In genomic region chr2:164168571-164168946, GRCm38 (mm10) we compare ENCODE assay signal across 9 mouse cellular contexts. TPM values are rescaled to one million over a fixed set of nuclear protein-coding genes. Genes with fewer than 3 reads are reported as not detected.
DNase-seq lines count a peak whose midpoint lies in the region; ATAC-seq and TF ChIP-seq lines count a peak whose summit lies in the region.
"Had no signal": no experiment of that assay in that cellular context is flagged by ENCODE, and none has a peak within 500 bp of the region (broad histone marks: within the 10 kb centered on the region; RNA-seq: fewer than 3 reads in every experiment).

No protein-coding gene starts in this region.

- no peaks in the 10 kb centered on the region for H3K36me3 ChIP-seq in heart, embryonic 15.5 days
- no peaks in the 10 kb centered on the region for H3K36me3 ChIP-seq in embryonic facial prominence, embryonic 14.5 days (ENCODE audit: control insufficient read depth, insufficient read depth, low read length)
- no peaks in the 10 kb centered on the region for H3K36me3 ChIP-seq in neural tube, embryonic 15.5 days

- no peak for DNase-seq in heart, postnatal 25 days (ENCODE audit: low spot score)
- DNase-seq in CD4-positive, CD25-positive, alpha-beta regulatory T cell, adult 2 months (ENCODE audit: low read depth, low spot score): peak; percentile 69
- DNase-seq in embryonic facial prominence, embryonic 14.5 days (ENCODE audit: low spot score): no peak
- DNase-seq in left cerebral cortex, postnatal 25 days (ENCODE audit: low spot score in 2 of 2): peak; percentile 41
- no peak for DNase-seq in cerebellum, adult 2 months
- no peak for DNase-seq in gastrocnemius, adult 8-10 months (ENCODE audit: low spot score in 2 of 2)

- no peak for TF ChIP-seq CTCF in cerebellum, adult 2 months (IDR thresholded peaks at IDR 0.05; ENCODE audit: borderline replicate concordance, insufficient read depth, low read depth, low read length)

- peaks cover 26% of the 10 kb centered on the region for H3K4me1 ChIP-seq in heart, embryonic 15.5 days (replicated peaks)
- peaks cover 24% of the 10 kb centered on the region for H3K4me1 ChIP-seq in embryonic facial prominence, embryonic 14.5 days (ENCODE audit: control insufficient read depth, insufficient read depth, low read length)
- H3K4me1 ChIP-seq in neural tube, embryonic 15.5 days: peaks cover 31% of the 10 kb centered on the region
- H3K4me1 ChIP-seq in cerebellum, adult 2 months (ENCODE audit: control insufficient read depth, insufficient read depth, low read length): no peaks in the 10 kb centered on the region

- peak overlapping the region; percentile 34 for H3K4me3 ChIP-seq in heart, embryonic 15.5 days
- H3K4me3 ChIP-seq in embryonic facial prominence, embryonic 14.5 days (ENCODE audit: low read depth, low read length): peak overlapping the region; percentile 38
- H3K4me3 ChIP-seq in neural tube, embryonic 15.5 days (replicated peaks): peak overlapping the region; percentile 45
- H3K4me3 ChIP-seq in cerebellum, adult 2 months (replicated peaks; ENCODE audit: insufficient read depth, low read depth, low read length): no peak overlapping the region

- intact Hi-C loops in heart, postnatal 25 days (cut with DNase I): no loop called here
- intact Hi-C loops in left cerebral cortex, postnatal 25 days (cut with DNase I): no loop called here

- H3K4me2 ChIP-seq in heart, embryonic 15.5 days: peak overlapping the region; percentile 62
- peak overlapping the region; percentile 60 for H3K4me2 ChIP-seq in embryonic facial prominence, embryonic 14.5 days (ENCODE audit: low read depth, low read length)
- peak overlapping the region; percentile 70 for H3K4me2 ChIP-seq in neural tube, embryonic 15.5 days

- ATAC-seq in heart, embryonic 15.5 days (replicated peaks; ENCODE audit: insufficient number of reproducible peaks, insufficient read depth, low FRiP score, low read depth): no peak
- ATAC-seq in embryonic facial prominence, embryonic 14.5 days (ENCODE audit: low read depth): no peak; the same call in 1 of the 2 replicates
- peak; percentile 34; the same call in 1 of the 2 replicates for ATAC-seq in neural tube, embryonic 15.5 days (ENCODE audit: low FRiP score)

- H3K9me3 ChIP-seq in heart, embryonic 15.5 days (replicated peaks): no peaks in the 10 kb centered on the region
- no peaks in the 10 kb centered on the region for H3K9me3 ChIP-seq in embryonic facial prominence, embryonic 14.5 days (ENCODE audit: control insufficient read depth, low read length)
- no peaks in the 10 kb centered on the region for H3K9me3 ChIP-seq in neural tube, embryonic 15.5 days (replicated peaks)

- no peak for TF ChIP-seq POLR2A in cerebellum, adult 2 months (IDR thresholded peaks at IDR 0.05; ENCODE audit: borderline replicate concordance, insufficient read depth, low read length)

- WGBS in heart, embryonic 15.5 days: 10% methylated on average over 42 of the region's 42 CpGs
- 40% methylated on average over 3 of the region's 42 CpGs for WGBS in embryonic facial prominence, embryonic 14.5 days
- WGBS in neural tube, embryonic 15.5 days: 6% methylated on average over 42 of the region's 42 CpGs
- 12% methylated on average over 42 of the region's 42 CpGs for WGBS in cerebellum, adult 2 months

- no peak overlapping the region for H3K27ac ChIP-seq in heart, embryonic 15.5 days
- no peak overlapping the region for H3K27ac ChIP-seq in embryonic facial prominence, embryonic 14.5 days (replicated peaks; ENCODE audit: low read depth, low read length)
- no peak overlapping the region for H3K27ac ChIP-seq in neural tube, embryonic 15.5 days (replicated peaks)
- no peak overlapping the region for H3K27ac ChIP-seq in cerebellum, adult 2 months (ENCODE audit: insufficient read depth, low read length)

- no peak overlapping the region for H3K9ac ChIP-seq in heart, embryonic 15.5 days
- H3K9ac ChIP-seq in embryonic facial prominence, embryonic 14.5 days (ENCODE audit: low read depth, low read length): peak overlapping the region; percentile 48
- H3K9ac ChIP-seq in neural tube, embryonic 15.5 days (replicated peaks): no peak overlapping the region

- peaks cover 83% of the 10 kb centered on the region for H3K27me3 ChIP-seq in heart, embryonic 15.5 days
- H3K27me3 ChIP-seq in embryonic facial prominence, embryonic 14.5 days (replicated peaks; ENCODE audit: control insufficient read depth, insufficient read depth, low read length): peaks cover 66% of the 10 kb centered on the region
- H3K27me3 ChIP-seq in neural tube, embryonic 15.5 days (replicated peaks): peaks cover 69% of the 10 kb centered on the region
- H3K27me3 ChIP-seq in cerebellum, adult 2 months (ENCODE audit: control insufficient read depth, insufficient read depth, low read length): peaks cover 3% of the 10 kb centered on the region; the same call in 1 of the 2 replicates

RNA-seq across cellular contexts. Expression of gene Kcns1, which starts 2.4 kb away (rescaled TPM):
- polyA plus RNA-seq in heart, embryonic 15.5 days (2015; fragmentation: Nextera tagmentation; extraction: Ambion mirVana): 0.20 and 0.24 TPM in 2 replicates
- total RNA-seq in heart, postnatal 25 days (2021): not detected
- polyA plus RNA-seq in embryonic facial prominence, embryonic 14.5 days (2014; fragmentation: Nextera tagmentation; extraction: Ambion mirVana): 0.85 and 1.2 TPM in 2 replicates
- total RNA-seq in left cerebral cortex, postnatal 25 days (2021): 10 to 100 TPM; 14.2 to 17.2 TPM
- polyA plus RNA-seq in neural tube, embryonic 15.5 days (2015; fragmentation: Nextera tagmentation; extraction: Ambion mirVana): 1.8 and 2.4 TPM in 2 replicates
- polyA plus RNA-seq in cerebellum, adult 2 months (2012; rRNA removed): 2.3 TPM in 2 replicates
- total RNA-seq in gastrocnemius, adult 8-10 months (2022): 1 to 10 TPM in 3 of 4 experiments, under 1 TPM in 1; 0.54 to 1.8 (median 1.4) TPM

RNA-seq across cellular contexts. Expression of gene Wfdc5, which starts 14.0 kb away (rescaled TPM):
- not detected in 2 replicates for polyA plus RNA-seq in heart, embryonic 15.5 days (2015; fragmentation: Nextera tagmentation; extraction: Ambion mirVana)
- total RNA-seq in heart, postnatal 25 days (2021): not detected
- 0.48 and 0.96 TPM in 2 replicates for polyA plus RNA-seq in embryonic facial prominence, embryonic 14.5 days (2014; fragmentation: Nextera tagmentation; extraction: Ambion mirVana)
- not detected for total RNA-seq in left cerebral cortex, postnatal 25 days (2021)
- polyA plus RNA-seq in neural tube, embryonic 15.5 days (2015; fragmentation: Nextera tagmentation; extraction: Ambion mirVana): not detected in 2 replicates
- polyA plus RNA-seq in cerebellum, adult 2 months (2012; rRNA removed): not detected in 2 replicates
- total RNA-seq in gastrocnemius, adult 8-10 months (2022): under 1 TPM in 1 of 4 experiments, not detected in 3; 0.19 TPM
- total RNA-seq: left cerebral cortex, adult 8-10 months had no signal

RNA-seq across cellular contexts. Expression of gene Wfdc12, which starts 21.8 kb away (rescaled TPM):
- not detected in 2 replicates for polyA plus RNA-seq in heart, embryonic 15.5 days (2015; fragmentation: Nextera tagmentation; extraction: Ambion mirVana)
- not detected for total RNA-seq in heart, postnatal 25 days (2021)
- polyA plus RNA-seq in embryonic facial prominence, embryonic 14.5 days (2014; fragmentation: Nextera tagmentation; extraction: Ambion mirVana): 0.28 TPM in 1 of 2 replicates, not detected in the other
- total RNA-seq in left cerebral cortex, postnatal 25 days (2021): not detected
- polyA plus RNA-seq in neural tube, embryonic 15.5 days (2015; fragmentation: Nextera tagmentation; extraction: Ambion mirVana): not detected in 2 replicates
- polyA plus RNA-seq in cerebellum, adult 2 months (2012; rRNA removed): 0.15 TPM in 1 of 2 replicates, not detected in the other
- total RNA-seq in gastrocnemius, adult 8-10 months (2022): not detected
- total RNA-seq: left cerebral cortex, adult 8-10 months had no signal

RNA-seq across cellular contexts. Expression of gene Wfdc15a, which starts 31.4 kb away (rescaled TPM):
- not detected in 2 replicates for polyA plus RNA-seq in heart, embryonic 15.5 days (2015; fragmentation: Nextera tagmentation; extraction: Ambion mirVana)
- total RNA-seq in heart, postnatal 25 days (2021): not detected
- polyA plus RNA-seq in embryonic facial prominence, embryonic 14.5 days (2014; fragmentation: Nextera tagmentation; extraction: Ambion mirVana): not detected in 2 replicates
- total RNA-seq in left cerebral cortex, postnatal 25 days (2021): not detected
- not detected in 2 replicates for polyA plus RNA-seq in neural tube, embryonic 15.5 days (2015; fragmentation: Nextera tagmentation; extraction: Ambion mirVana)
- polyA plus RNA-seq in cerebellum, adult 2 months (2012; rRNA removed): not detected in 2 replicates
- not detected for total RNA-seq in gastrocnemius, adult 8-10 months (2022)
- total RNA-seq: left cerebral cortex, adult 8-10 months had no signal

RNA-seq across cellular contexts. Expression of gene Wfdc15b, which starts 52.9 kb away (rescaled TPM):
- not detected in 2 replicates for polyA plus RNA-seq in heart, embryonic 15.5 days (2015; fragmentation: Nextera tagmentation; extraction: Ambion mirVana)
- total RNA-seq in heart, postnatal 25 days (2021): not detected
- polyA plus RNA-seq in embryonic facial prominence, embryonic 14.5 days (2014; fragmentation: Nextera tagmentation; extraction: Ambion mirVana): 0.39 TPM in 1 of 2 replicates, not detected in the other
- not detected for total RNA-seq in left cerebral cortex, postnatal 25 days (2021)
- polyA plus RNA-seq in neural tube, embryonic 15.5 days (2015; fragmentation: Nextera tagmentation; extraction: Ambion mirVana): 2.5 TPM in 1 of 2 replicates, not detected in the other
- polyA plus RNA-seq in cerebellum, adult 2 months (2012; rRNA removed): not detected in 2 replicates
- not detected for total RNA-seq in gastrocnemius, adult 8-10 months (2022)
- total RNA-seq: left cerebral cortex, adult 8-10 months had no signal

Comparison
In these comparisons a context has a peak if more than half of its experiments do, and no peak if none do; other contexts are left out.
1. DNase-seq: peak in CD4-positive, CD25-positive, alpha-beta regulatory T cell, adult 2 months (single experiment) and left cerebral cortex, postnatal 25 days (2 of 2); none in heart, postnatal 25 days (single experiment), embryonic facial prominence, embryonic 14.5 days (single experiment), cerebellum, adult 2 months (0 of 2) and gastrocnemius, adult 8-10 months (0 of 2).
2. Peak in every context shown above with its lines, with median percentiles within 50 percentile points of each other: H3K4me2 ChIP-seq.